Mouse (Mus musculus) kidney, postnatal 0 days (tissue): ENCODE measurements around the gene Cpne8. TPM values are rescaled to one million over a fixed set of nuclear protein-coding genes. Genes with fewer than 3 reads are reported as not detected.

ENCODE experiments used
- ATAC-seq: fragments of 200-750 bp; cut with Nextera tagmentation; replicated peaks from 2 replicates; pipeline ENCODE4 v1.8.0; 2017; ENCODE audit warnings: low read depth, moderate number of reproducible peaks, moderate TSS enrichment, moderate library complexity; ENCODE audit not compliant: low FRiP score
- DNase-seq: peaks from one replicate; pipeline ENCODE4 v3.0.0-alpha.2; 2016; ENCODE audit warnings: low spot score
- H3K27ac ChIP-seq: fragments of 300-500 bp; sonication (generic); 2 replicates; pipeline ENCODE4 v1.5.1; 2014; ENCODE audit warnings: mild to moderate bottlenecking
- H3K27me3 ChIP-seq: fragments of 300-500 bp; sonication (generic); 2 replicates; pipeline ENCODE4 v1.6.1; 2014; ENCODE audit warnings: low read length, mixed read lengths; ENCODE audit not compliant: insufficient read depth
- H3K36me3 ChIP-seq: fragments of 300-500 bp; sonication (generic); 2 replicates; pipeline ENCODE4 v1.6.1; 2014; ENCODE audit warnings: low read length, mixed read lengths; ENCODE audit not compliant: insufficient read depth
- H3K4me1 ChIP-seq: fragments of 300-500 bp; sonication (generic); replicated peaks from 2 replicates; pipeline ENCODE4 v1.6.1; 2014; ENCODE audit warnings: antibody characterized with exemption, low read length, mixed read lengths; ENCODE audit not compliant: insufficient read depth
- H3K4me2 ChIP-seq: fragments of 300-500 bp; sonication (generic); 2 replicates; pipeline ENCODE4 v1.6.1; 2014; ENCODE audit warnings: mild to moderate bottlenecking, low read length, moderate library complexity, mixed read lengths
- H3K4me3 ChIP-seq: fragments of 300-500 bp; sonication (generic); replicated peaks from 2 replicates; pipeline ENCODE4 v1.5.1; 2014; ENCODE audit warnings: low read depth, low read length
- H3K9ac ChIP-seq: fragments of 300-500 bp; sonication (generic); 2 replicates; pipeline ENCODE4 v1.6.1; 2014; ENCODE audit warnings: low read depth, low read length
- H3K9me3 ChIP-seq: fragments of 300-500 bp; sonication (generic); replicated peaks from 2 replicates; pipeline ENCODE4 v1.6.1; 2016; ENCODE audit warnings: low read length, inconsistent platforms, mixed read lengths
- CTCF ChIP-seq: IDR thresholded peaks from 2 replicates; pipeline ENCODE4 v1.5.1; 2016; ENCODE audit warnings: antibody characterized with exemption, low read depth, mild to moderate bottlenecking, moderate library complexity
- whole genome bisulfite sequencing: fragments of 180-500 bp; shearing (Covaris S2); extraction: QIAGEN DNeasy Blood & Tissue Kit; methylation state at CpG from one replicate; pipeline ENCODE4 v1.1.7; 2014; 5-methylcytosine and 5-hydroxymethylcytosine counted together
- polyA plus RNA-seq: library from polyadenylated mRNA; unstranded; fragments of >200 nt; fragmentation: Nextera tagmentation; extraction: Ambion mirVana; gene quantifications from 2 replicates; pipeline ENCODE4 v1.2.1, GENCODE M21; 2015

Cpne8 gene
- polyA plus RNA-seq, 1 experiment from 2014 or later = 25.5 TPM

- H3K27me3 ChIP-seq = no peaks in the 10 kb centered on the region
- TF ChIP-seq CTCF = no peak
- H3K36me3 ChIP-seq = no peaks in the 10 kb centered on the region
- ATAC-seq = no peak
- H3K4me1 ChIP-seq = no peaks in the 10 kb centered on the region
- DNase-seq = no peak
- H3K4me2 ChIP-seq = no peak overlapping the region
- H3K9ac ChIP-seq = no peak overlapping the region
- no peak overlapping the region for H3K4me3 ChIP-seq
- WGBS = 83% methylated on average over 1 of the region's 1 CpGs
- H3K27ac ChIP-seq = no peak overlapping the region
- no peaks in the 10 kb centered on the region for H3K9me3 ChIP-seq
Measured at GRCm38 (mm10) chr15:90446076-90446475, 233.2 kb downstream of the Cpne8 start.
